Mouse (Mus musculus) cerebellum, adult (tissue): ENCODE measurements around the gene Col4a2.

Experiments
- ATAC-seq: cut with Nextera tagmentation; 2 replicates; pipeline ENCODE4 v1.9.2; 2017; ENCODE audit warnings: mild to moderate bottlenecking, moderate library complexity, mixed read lengths; ENCODE audit not compliant: insufficient number of reproducible peaks, low FRiP score, low TSS enrichment

Col4a2 gene

GRCm38 (mm10) chr8:11322724-11323585 lies 10.3 kb downstream of the Col4a2 start:
- no peak for ATAC-seq

GRCm38 (mm10) chr8:11323681-11324080 lies 11.1 kb downstream of the Col4a2 start:
- no peak for ATAC-seq

GRCm38 (mm10) chr8:11324801-11325395 lies 12.3 kb downstream of the Col4a2 start:
- ATAC-seq = no peak

DNA sequence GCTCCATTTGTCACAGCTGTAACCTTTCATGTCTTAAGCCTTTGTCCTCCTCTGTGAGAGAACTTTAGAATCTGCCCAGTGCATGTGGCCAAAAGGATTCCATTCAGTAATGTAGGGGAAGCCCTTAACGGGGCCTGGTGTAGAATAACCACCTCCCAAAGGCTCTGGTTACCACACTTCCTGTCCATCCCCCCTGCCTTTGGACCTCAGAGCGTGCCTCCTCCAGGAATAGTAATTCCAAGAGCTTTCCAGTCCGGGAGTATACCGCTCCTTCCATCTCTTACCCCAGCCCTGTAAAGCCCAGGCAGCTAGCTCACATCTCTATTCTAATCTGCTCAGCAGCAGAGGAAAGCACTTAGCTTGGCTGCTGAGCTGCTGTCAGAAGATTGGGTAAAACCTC lies 14.7 kb downstream of the Col4a2 start:
- ATAC-seq = no peak

GRCm38 (mm10) chr8:11327722-11328417 lies 15.3 kb downstream of the Col4a2 start:
- ATAC-seq = no peak

- no peak for ATAC-seq
Measured at GRCm38 (mm10) chr8:11331561-11331960, 19.0 kb downstream of the Col4a2 start.

DNA sequence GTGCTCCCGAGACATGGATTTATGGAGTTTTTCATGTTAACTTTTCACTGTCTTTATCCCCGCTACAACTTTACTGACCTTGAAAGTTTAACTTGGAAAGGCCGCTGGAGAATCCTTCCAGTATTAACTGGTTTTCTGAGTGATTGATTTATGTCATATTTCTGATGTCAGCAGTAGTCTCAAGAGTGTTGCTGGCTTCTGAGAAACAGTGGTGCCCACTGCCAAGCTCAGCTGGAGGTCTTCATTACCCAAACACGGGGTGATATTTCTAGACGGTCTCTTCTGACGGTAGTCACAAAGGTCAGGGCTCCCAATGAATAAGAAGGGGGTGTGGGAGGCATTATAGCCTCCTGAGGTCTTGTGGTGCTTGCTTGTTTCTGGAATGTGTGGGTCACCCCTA lies 21.1 kb downstream of the Col4a2 start:
- ATAC-seq = no peak

- no peak for ATAC-seq
Measured at GRCm38 (mm10) chr8:11334493-11334892, 21.9 kb downstream of the Col4a2 start.

- no peak for ATAC-seq
Measured at GRCm38 (mm10) chr8:11335238-11335637, 22.6 kb downstream of the Col4a2 start.

DNA sequence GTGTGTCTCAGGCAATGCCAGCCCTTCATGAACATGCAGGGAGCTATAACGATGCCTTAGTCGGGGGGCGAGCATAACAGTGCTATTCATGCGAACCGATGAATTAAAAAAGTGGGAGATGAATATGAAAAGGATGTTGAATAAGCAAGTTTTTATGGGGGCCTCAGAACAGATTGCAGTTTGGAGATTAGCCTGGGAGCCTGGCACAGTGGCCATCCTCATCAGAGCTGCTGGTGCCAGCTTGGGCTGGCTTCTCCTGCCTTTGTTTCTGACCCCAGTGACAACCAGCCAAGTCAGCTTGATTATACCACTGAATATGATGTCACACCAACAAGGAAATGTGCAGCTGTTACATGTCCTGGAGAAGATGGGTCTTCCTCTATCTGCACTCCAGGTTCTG lies 23.7 kb downstream of the Col4a2 start:
- no peak for ATAC-seq

DNA sequence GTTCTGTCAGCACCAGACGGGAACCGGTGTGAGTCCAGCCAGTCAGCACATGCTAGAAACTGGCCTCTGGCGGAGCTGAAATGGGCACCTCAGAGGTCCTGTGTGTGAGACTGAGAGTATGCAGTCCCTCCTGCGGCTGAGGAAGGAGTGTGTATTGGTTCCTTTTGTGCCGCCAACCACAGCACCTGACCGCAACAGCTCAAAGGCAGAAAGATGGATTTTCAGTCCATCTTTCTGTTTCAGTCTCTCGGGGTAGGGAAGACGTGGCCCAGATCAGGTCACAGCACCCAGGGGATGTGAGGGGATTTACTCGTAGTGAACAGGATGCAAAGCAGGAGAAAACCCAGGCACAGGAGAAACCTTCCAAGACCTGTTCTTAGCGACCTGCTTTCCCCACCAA lies 25.0 kb downstream of the Col4a2 start:
- ATAC-seq = no peak

- ATAC-seq = no peak
Measured at GRCm38 (mm10) chr8:11338507-11338906, 25.9 kb downstream of the Col4a2 start.

GRCm38 (mm10) chr8:11340310-11341110 lies 27.9 kb downstream of the Col4a2 start:
- no peak for ATAC-seq

GRCm38 (mm10) chr8:11341111-11341566 lies 28.5 kb downstream of the Col4a2 start:
- ATAC-seq = no peak

- ATAC-seq = no peak
Measured at GRCm38 (mm10) chr8:11344459-11344858, 31.9 kb downstream of the Col4a2 start.

GRCm38 (mm10) chr8:11346225-11346624 lies 33.6 kb downstream of the Col4a2 start:
- ATAC-seq = no peak

DNA sequence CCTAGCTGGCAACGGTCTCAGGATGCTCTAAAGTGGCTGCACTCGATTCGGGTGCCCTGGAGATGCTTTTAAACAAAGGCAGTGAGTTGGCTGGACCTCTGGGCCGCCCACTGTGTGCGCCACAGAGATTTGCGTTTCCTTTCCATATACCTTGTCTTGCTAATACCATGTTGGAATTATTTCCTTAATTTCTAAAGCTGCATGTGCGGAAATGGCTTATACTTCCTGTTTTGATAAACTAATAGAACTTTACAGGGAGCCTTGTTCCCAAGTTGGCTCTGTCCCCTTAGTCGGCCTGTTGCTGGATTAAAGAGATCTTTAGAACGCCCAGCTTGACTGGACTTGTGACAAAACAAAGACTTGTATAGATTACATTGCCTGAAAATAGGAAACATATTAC lies 35.1 kb downstream of the Col4a2 start:
- ATAC-seq = no peak

- ATAC-seq = no peak
Measured at GRCm38 (mm10) chr8:11348622-11349021, 36.0 kb downstream of the Col4a2 start.

- ATAC-seq = no peak
Measured at GRCm38 (mm10) chr8:11351355-11351754, 38.8 kb downstream of the Col4a2 start.

GRCm38 (mm10) chr8:11352514-11352913 lies 39.9 kb downstream of the Col4a2 start:
- ATAC-seq = no peak
